Mouse (Mus musculus) frontal cortex, adult (tissue): ENCODE measurements around the gene Olfr102.

ENCODE experiments used
- ATAC-seq: cut with Nextera tagmentation; 2 replicates; pipeline ENCODE4 v1.9.2; 2017; ENCODE audit warnings: mild to moderate bottlenecking, moderate library complexity, mixed read lengths; ENCODE audit not compliant: low TSS enrichment

Gene Olfr102

GRCm38 (mm10) chr17:37316954-37317353, at the start of gene Olfr102:
TSS of gene Olfr102 (minus strand) at chr17:37317054.
- ATAC-seq: no peak

GRCm38 (mm10) chr17:37359282-37359681, 42.4 kb upstream of the Olfr102 start, which contains the start of gene Olfr104-ps:
TSS of gene Olfr104-ps (plus strand) at chr17:37359582.
- no peak for ATAC-seq

- ATAC-seq: no peak
Measured at GRCm38 (mm10) chr17:37339598-37339997, 22.7 kb upstream of the Olfr102 start, which contains the start of gene Olfr103. TSS of gene Olfr103 (minus strand) at chr17:37339698.

- no peak for ATAC-seq
Measured at GRCm38 (mm10) chr17:37310146-37310699, 6.6 kb downstream of the Olfr102 start.

- ATAC-seq: no peak
Measured at GRCm38 (mm10) chr17:37308483-37308882, 8.4 kb downstream of the Olfr102 start.

DNA sequence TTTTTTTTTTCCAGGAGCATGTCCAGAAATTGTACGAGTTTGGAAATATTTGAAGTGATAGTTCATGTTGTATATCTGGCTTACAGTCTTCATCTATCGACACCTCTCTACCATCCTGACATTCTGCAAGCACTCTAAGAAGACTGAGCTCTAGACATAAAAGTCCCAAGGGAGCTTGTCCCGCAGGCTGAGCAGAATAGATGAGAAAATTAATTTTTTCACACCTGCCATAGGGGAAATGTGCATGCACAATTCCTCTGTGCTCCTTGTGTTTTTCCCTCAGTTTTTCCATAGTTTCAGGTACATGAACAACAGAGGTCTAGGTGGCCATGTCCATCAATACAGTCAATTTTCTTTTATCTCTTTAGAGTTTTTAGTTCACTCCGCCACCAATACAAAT, 12.6 kb downstream of the Olfr102 start, which contains the start of gene Olfr101:
Olfr101 (minus strand) TSS at position 101 of the 400 bp plus-strand sequence.
- no peak for ATAC-seq

DNA sequence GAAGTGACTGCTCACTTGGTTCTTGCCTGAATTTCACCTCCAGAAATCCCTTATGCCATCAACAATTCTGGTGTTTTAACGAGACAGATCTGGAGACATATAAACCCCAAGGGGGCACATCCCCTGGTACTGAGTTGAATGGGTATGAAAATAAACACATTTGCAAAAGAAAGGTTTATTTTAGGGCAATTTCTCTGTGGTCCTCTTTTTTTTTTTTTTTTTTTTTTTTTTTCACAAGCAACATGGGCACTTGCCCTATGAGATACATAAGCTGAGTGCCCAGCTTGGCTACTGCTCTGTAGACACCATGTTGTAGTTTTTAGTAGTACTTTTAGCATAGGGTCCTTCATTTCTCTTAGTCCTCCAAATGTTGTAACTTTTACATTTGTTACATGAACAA, 33.5 kb downstream of the Olfr102 start, which contains the start of gene Olfr99:
Olfr99 (minus strand) TSS at position 101 of the 400 bp plus-strand sequence.
- no peak for ATAC-seq

- no peak for ATAC-seq
Measured at GRCm38 (mm10) chr17:37280331-37280730, 36.5 kb downstream of the Olfr102 start.

GRCm38 (mm10) chr17:37276573-37276972, 40.3 kb downstream of the Olfr102 start:
- ATAC-seq: no peak

DNA sequence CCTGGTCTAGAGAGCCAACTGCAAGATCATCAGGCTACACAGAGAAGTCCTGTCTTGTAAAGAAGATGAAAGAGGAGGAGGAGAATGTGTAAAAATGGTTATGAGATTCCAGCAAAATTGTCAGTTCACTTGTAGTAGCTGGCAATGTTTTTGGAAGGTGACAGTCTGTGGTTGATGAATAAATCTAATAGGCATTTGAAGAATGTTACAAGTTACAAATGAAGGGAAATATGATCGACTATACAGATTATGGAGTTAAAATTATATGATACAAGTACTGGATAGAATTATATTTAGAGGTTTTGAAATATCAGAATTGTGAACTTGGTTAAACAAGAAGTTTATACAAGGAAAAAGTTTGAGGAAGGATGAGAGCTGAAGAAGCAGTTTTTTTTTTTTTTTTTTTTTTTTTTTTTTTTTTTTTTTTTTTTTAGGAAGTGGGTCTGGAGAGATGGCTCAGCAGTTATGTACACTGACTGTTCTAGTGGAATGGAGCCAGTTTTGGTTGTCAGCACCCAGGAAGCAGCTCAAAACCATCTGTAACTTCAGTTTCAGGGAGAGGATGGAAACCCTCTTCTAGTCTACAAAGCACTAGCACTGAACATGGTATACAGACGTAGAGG, 41.1 kb downstream of the Olfr102 start:
- ATAC-seq: no peak

DNA sequence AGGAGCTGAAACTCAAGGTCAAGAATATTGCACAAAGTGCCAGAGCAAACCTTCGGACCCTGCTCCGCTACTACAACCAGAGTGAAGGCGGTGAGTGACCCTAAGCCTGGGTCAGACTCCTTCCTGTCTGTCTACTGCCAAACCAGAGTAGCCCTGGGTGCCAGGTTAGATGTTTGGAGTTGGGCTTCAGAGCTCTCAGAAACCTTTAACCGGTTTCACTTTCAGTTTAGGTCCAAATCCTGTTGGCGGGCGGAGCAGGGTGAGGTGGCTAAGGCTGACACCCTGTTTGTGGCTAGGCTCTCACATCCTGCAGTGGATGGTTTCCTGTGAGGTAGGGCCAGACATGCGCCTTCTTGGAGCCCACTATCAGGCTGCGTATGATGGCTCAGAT, 46.2 kb downstream of the Olfr102 start:
- peak; percentile 13 for ATAC-seq

GRCm38 (mm10) chr17:37270058-37270701, 46.7 kb downstream of the Olfr102 start, which contains the start of gene H2-M3:
TSS of gene H2-M3 (plus strand) at chr17:37270220.
- peak; percentile 99 for ATAC-seq

- ATAC-seq: no peak
Measured at GRCm38 (mm10) chr17:37263626-37264025, 53.2 kb downstream of the Olfr102 start, which contains the start of gene Olfr98. TSS of gene Olfr98 (minus strand) at chr17:37263749.
